ENCODE assay signal across 17 mouse cellular contexts in the genomic region with DNA sequence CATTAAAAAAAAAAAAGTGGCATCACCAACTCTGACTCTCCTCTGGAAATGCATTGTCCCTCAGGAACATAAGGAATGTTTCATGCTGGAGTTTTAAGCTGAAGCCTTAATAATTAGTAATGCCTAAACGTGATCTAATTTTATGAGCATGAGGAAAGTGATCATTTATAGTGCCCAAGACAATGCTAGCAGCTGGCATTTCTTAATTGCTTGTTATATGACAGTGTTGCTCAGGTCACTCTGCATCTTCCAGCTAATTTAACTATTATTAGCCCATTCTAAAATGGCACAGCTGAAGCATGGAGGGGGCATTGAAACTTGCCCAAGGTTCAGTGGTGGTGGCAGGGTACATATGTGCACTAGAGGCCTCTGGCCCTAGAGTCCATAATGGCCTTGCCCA. TPM values are rescaled to one million over a fixed set of nuclear protein-coding genes. Genes with fewer than 3 reads are reported as not detected.
DNase-seq lines count a peak whose midpoint lies in the region; ATAC-seq lines count a peak whose summit lies in the region.
"Had no signal": no experiment of that assay in that cellular context is flagged by ENCODE, and none has a peak within 500 bp of the region (broad histone marks: within the 10 kb centered on the region; RNA-seq: fewer than 3 reads in every experiment).

No protein-coding gene starts in this region.

- no peak for DNase-seq in hindbrain, embryonic 14.5 days (ENCODE audit: low spot score)
- peak; percentile 51 for DNase-seq in retina, postnatal 1 day
- no peak for DNase-seq in retina, embryonic 14.5 days (ENCODE audit: low spot score)
- no peak for DNase-seq in adrenal gland, adult 8-10 months
- DNase-seq in heart, embryonic 10.5 days (ENCODE audit: low spot score), result no peak
- DNase-seq: adrenal gland, postnatal 10 days; cerebellum, adult 11-12 months; cerebellum, adult 9-10 months; cerebellum, postnatal 36 days; heart, postnatal 14 days had no signal

- H3K4me2 ChIP-seq in hindbrain, embryonic 14.5 days (replicated peaks), result no peak overlapping the region
- no peak overlapping the region for H3K4me2 ChIP-seq in hindbrain, embryonic 13.5 days
- H3K4me2 ChIP-seq in neural tube, embryonic 13.5 days, result no peak overlapping the region
- H3K4me2 ChIP-seq: embryonic facial prominence, embryonic 13.5 days; forebrain, embryonic 13.5 days; heart, embryonic 11.5 days; heart, embryonic 15.5 days had no signal

- 41% methylated on average over 1 of the region's 1 CpGs for WGBS in hindbrain, embryonic 14.5 days
- WGBS in hindbrain, embryonic 13.5 days, result 26% methylated on average over 1 of the region's 1 CpGs
- 29% methylated on average over 1 of the region's 1 CpGs for WGBS in neural tube, embryonic 13.5 days
- 61% methylated on average over 1 of the region's 1 CpGs for WGBS in heart, embryonic 10.5 days

- peaks cover 4% of the 10 kb centered on the region for H3K4me1 ChIP-seq in hindbrain, embryonic 14.5 days (replicated peaks; ENCODE audit: control insufficient read depth, insufficient read depth, low read length)
- peaks cover 10% of the 10 kb centered on the region for H3K4me1 ChIP-seq in hindbrain, embryonic 13.5 days (replicated peaks)
- peaks cover 33% of the 10 kb centered on the region for H3K4me1 ChIP-seq in neural tube, embryonic 13.5 days (replicated peaks)
- peaks cover 8% of the 10 kb centered on the region for H3K4me1 ChIP-seq in heart, embryonic 10.5 days

- H3K9ac ChIP-seq in hindbrain, embryonic 14.5 days, result no peak overlapping the region
- no peak overlapping the region for H3K9ac ChIP-seq in hindbrain, embryonic 13.5 days
- no peak overlapping the region for H3K9ac ChIP-seq in neural tube, embryonic 13.5 days
- H3K9ac ChIP-seq: embryonic facial prominence, embryonic 13.5 days; forebrain, embryonic 13.5 days; heart, embryonic 15.5 days had no signal

- no peak overlapping the region for H3K27ac ChIP-seq in hindbrain, embryonic 14.5 days
- no peak overlapping the region for H3K27ac ChIP-seq in hindbrain, embryonic 13.5 days
- H3K27ac ChIP-seq in neural tube, embryonic 13.5 days (replicated peaks), result no peak overlapping the region
- H3K27ac ChIP-seq in heart, embryonic 10.5 days, result no peak overlapping the region
- H3K27ac ChIP-seq: embryonic facial prominence, embryonic 13.5 days; forebrain, embryonic 13.5 days; heart, embryonic 15.5 days had no signal

- H3K27me3 ChIP-seq in hindbrain, embryonic 14.5 days (ENCODE audit: control insufficient read depth, insufficient read depth, low read length), result no peaks in the 10 kb centered on the region
- no peaks in the 10 kb centered on the region for H3K27me3 ChIP-seq in hindbrain, embryonic 13.5 days
- H3K27me3 ChIP-seq in neural tube, embryonic 13.5 days, result no peaks in the 10 kb centered on the region
- no peaks in the 10 kb centered on the region for H3K27me3 ChIP-seq in heart, embryonic 10.5 days (ENCODE audit: insufficient read depth, poor library complexity, severe bottlenecking)
- H3K27me3 ChIP-seq: embryonic facial prominence, embryonic 13.5 days; forebrain, embryonic 13.5 days; heart, embryonic 15.5 days had no signal

- H3K36me3 ChIP-seq in hindbrain, embryonic 14.5 days (replicated peaks; ENCODE audit: control insufficient read depth, insufficient read depth), result no peaks in the 10 kb centered on the region
- no peaks in the 10 kb centered on the region for H3K36me3 ChIP-seq in hindbrain, embryonic 13.5 days
- no peaks in the 10 kb centered on the region for H3K36me3 ChIP-seq in neural tube, embryonic 13.5 days
- H3K36me3 ChIP-seq in heart, embryonic 10.5 days, result no peaks in the 10 kb centered on the region
- H3K36me3 ChIP-seq: embryonic facial prominence, embryonic 13.5 days; heart, embryonic 15.5 days had no signal

- ATAC-seq in hindbrain, embryonic 14.5 days (ENCODE audit: low FRiP score), result 0 out of 2 replicates have a peak, but pooled peaks have one; percentile 19
- ATAC-seq in hindbrain, embryonic 13.5 days (ENCODE audit: low FRiP score), result no peak
- peak; percentile 68; the same call in 1 of the 2 replicates for ATAC-seq in neural tube, embryonic 13.5 days (ENCODE audit: low read depth)
- ATAC-seq: forebrain, embryonic 13.5 days; intestine, embryonic 16.5 days had no signal

- H3K9me3 ChIP-seq in hindbrain, embryonic 14.5 days (ENCODE audit: control insufficient read depth, low read length), result no peaks in the 10 kb centered on the region
- no peaks in the 10 kb centered on the region for H3K9me3 ChIP-seq in hindbrain, embryonic 13.5 days
- no peaks in the 10 kb centered on the region for H3K9me3 ChIP-seq in neural tube, embryonic 13.5 days
- H3K9me3 ChIP-seq in heart, embryonic 10.5 days, result no peaks in the 10 kb centered on the region
- H3K9me3 ChIP-seq: embryonic facial prominence, embryonic 13.5 days; forebrain, embryonic 13.5 days; heart, embryonic 15.5 days had no signal

- H3K4me3 ChIP-seq in hindbrain, embryonic 14.5 days (replicated peaks; ENCODE audit: low read length), result no peak overlapping the region
- H3K4me3 ChIP-seq in hindbrain, embryonic 13.5 days, result no peak overlapping the region
- H3K4me3 ChIP-seq in neural tube, embryonic 13.5 days, result no peak overlapping the region
- no peak overlapping the region for H3K4me3 ChIP-seq in heart, embryonic 10.5 days
- H3K4me3 ChIP-seq: embryonic facial prominence, embryonic 13.5 days; forebrain, embryonic 13.5 days; heart, embryonic 15.5 days had no signal

RNA-seq across cellular contexts. Expression of a gene that starts 51.3 kb away (rescaled TPM):
- polyA plus RNA-seq in hindbrain, embryonic 14.5 days (2014; fragmentation: Nextera tagmentation; extraction: Ambion mirVana), result 193 and 215 TPM in 2 replicates
- polyA plus RNA-seq in hindbrain, embryonic 13.5 days (2015; fragmentation: Nextera tagmentation; extraction: Ambion mirVana), result 171 and 174 TPM in 2 replicates
- 163 and 188 TPM in 2 replicates for polyA plus RNA-seq in neural tube, embryonic 13.5 days (2015; fragmentation: Nextera tagmentation; extraction: Ambion mirVana)
- 100 to 1,000 TPM; 185 to 212 (median 197) TPM for total RNA-seq in adrenal gland, adult 8-10 months (2022)
- polyA plus RNA-seq in heart, embryonic 10.5 days (2016; fragmentation: Nextera tagmentation; extraction: Ambion mirVana), result 243 and 263 TPM in 2 replicates
